Mouse (Mus musculus): ENCODE data around the gene Mark3.
A peak's percentile ranks its signal among the peaks of the same experiment; 100 is the strongest.

The Mark3 gene

DNA sequence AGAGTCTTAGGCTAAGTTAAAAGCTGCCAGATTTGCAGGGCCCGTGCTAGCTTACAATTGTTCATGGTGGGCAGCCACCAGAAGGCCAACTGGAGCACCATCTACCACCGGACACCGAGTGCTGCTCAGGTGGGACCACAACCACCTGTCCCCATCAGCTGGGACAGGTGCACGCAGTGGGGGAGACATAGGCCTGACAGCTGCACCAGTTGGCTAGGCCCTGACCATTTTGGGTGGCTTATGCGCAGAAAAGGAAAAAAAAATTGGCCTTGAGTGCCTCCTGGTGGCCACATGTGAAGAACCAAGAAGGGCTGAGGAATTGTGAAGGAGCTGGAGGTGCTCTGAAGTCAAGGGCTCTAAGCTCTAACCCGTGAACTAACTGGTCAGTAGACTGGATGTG is 121.9 kb downstream of the Mark3 start:
- DNase-seq (ENCODE audit: low spot score in 2 of 2): peak; percentile 53 to 62

- DNase-seq (ENCODE audit: low spot score in 2 of 2): no peak
Observed at GRCm38 (mm10) chr12:111697708-111698107, 123.4 kb downstream of the Mark3 start.

DNA sequence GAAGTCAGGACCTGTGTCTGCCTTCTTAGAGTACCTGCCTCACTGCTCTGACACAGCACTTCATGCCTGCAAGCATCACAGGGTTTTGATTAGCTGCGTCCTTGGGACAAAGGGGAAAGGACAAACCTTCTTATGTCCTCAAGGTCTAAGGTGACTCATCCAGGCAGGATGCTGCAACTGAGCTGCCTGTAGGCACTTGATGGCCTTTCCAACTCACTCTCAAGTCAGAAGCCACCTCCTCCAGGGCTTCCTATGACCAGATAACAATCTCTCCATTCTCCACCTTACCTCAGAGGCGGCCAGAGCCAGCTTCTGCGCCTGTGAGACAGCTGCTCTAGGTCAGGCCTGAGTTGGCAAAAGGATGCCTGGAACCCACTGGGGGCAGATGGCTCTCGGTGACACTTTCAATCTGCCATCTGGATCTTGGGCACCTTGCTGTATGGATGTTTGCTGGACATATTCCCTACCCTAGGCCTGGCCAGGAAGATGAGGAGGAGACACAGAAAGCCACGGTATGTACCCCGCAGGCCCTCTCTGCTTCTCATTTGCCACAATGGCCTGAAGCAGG is 124.1 kb downstream of the Mark3 start:
- no peak for DNase-seq (ENCODE audit: low spot score in 2 of 2)

DNA sequence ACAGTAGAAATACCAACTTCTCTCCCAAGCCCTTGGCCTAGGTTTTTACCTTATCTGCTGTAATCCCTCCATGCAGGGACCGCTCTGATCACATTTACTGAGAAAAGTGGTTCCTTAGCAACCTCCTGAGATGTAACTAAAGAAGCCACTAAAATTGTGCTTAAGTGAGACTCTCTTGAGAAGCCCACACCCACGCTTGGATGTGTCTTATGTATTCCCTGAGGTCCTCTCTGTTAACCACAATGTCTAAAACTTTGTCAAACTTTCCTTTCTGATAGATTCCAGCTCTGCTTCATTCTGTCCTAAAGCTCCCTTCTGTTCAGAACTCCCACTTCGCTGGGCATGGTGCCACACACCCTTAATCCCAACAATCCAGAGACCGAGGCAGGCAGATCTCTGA is 125.2 kb downstream of the Mark3 start:
- DNase-seq (ENCODE audit: low spot score in 2 of 2): no peak

DNA sequence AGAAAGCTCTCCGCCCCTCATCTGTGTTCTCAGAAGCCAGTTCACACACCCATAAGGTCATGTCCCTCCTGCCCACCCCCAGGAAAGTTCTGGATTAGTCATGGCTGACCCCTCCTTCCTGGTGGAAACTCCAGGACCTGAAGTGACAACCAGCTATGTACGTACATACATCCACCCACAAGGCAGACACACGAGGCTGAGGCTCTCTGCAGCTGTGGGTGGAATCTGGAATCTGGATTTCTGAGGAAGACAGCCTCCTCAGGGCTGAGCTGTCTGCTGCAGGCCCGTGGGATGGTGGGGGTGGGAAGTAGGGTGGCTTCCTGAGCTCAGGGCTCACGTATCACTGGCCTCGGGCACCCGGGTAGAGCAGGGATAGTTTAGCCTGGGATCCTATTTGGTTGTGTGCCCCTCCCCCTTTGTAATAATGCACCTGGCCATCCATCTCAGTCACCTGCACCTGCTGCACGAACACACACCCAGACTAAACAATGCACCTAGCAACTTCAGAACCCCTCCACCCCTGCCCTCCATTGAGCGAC is 126.7 kb downstream of the Mark3 start:
- DNase-seq (ENCODE audit: low spot score in 2 of 2): no peak

- DNase-seq (ENCODE audit: low spot score in 2 of 2): no peak
Observed at GRCm38 (mm10) chr12:111703301-111703700, 129.0 kb downstream of the Mark3 start.

GRCm38 (mm10) chr12:111704609-111705008 is 130.3 kb downstream of the Mark3 start:
- DNase-seq (ENCODE audit: low spot score in 2 of 2): no peak

GRCm38 (mm10) chr12:111705186-111705973 is 131.1 kb downstream of the Mark3 start:
- no peak for DNase-seq (ENCODE audit: low spot score in 2 of 2)
